Mouse (Mus musculus) adrenal gland (tissue): ENCODE measurements around the gene Slc12a4.

ENCODE experiments used
- intact Hi-C: fragments of 180-260 bp; cut with DNase I; formaldehyde crosslinking; loops from one replicate; pipeline ENCODE4 v1.15.1; 2025
- microRNA-seq, 2 experiments: library from miRNA; unstranded; fragments of <30 nt; microRNA quantifications; one replicate each; pipeline ENCODE4; 2019

Gene Slc12a4

GRCm38 (mm10) chr8:105935105-105935504, 30.8 kb downstream of the Slc12a4 start:
- intact Hi-C loops = no loop called here

- intact Hi-C loops = loop anchor here (5.0 kb wide), 2 partner anchors 96 to 221 kb away; no protein-coding TSS in a partner anchor
Measured at GRCm38 (mm10) chr8:105933762-105934161, 32.1 kb downstream of the Slc12a4 start, which contains the start of gene Ctrl. Gene Ctrl (minus strand): TSS chr8:105933862.

GRCm38 (mm10) chr8:105932525-105932924, 33.4 kb downstream of the Slc12a4 start:
- intact Hi-C loops = loop anchor here (5.0 kb wide), 2 partner anchors 95 to 220 kb away; no protein-coding TSS in a partner anchor

- intact Hi-C loops = loop anchor here (2.0 to 5.0 kb wide), 3 partner anchors 38 to 219 kb away; partner anchors contain the start of gene Nrn1l
Measured at GRCm38 (mm10) chr8:105931271-105931670, 34.6 kb downstream of the Slc12a4 start.

- intact Hi-C loops = loop anchor here (2.0 to 5.0 kb wide), 3 partner anchors 38 to 218 kb away; partner anchors contain the start of gene Nrn1l
Measured at GRCm38 (mm10) chr8:105930602-105931001, 35.3 kb downstream of the Slc12a4 start.

GRCm38 (mm10) chr8:105925123-105925522, 40.8 kb downstream of the Slc12a4 start:
- intact Hi-C loops = no loop called here

GRCm38 (mm10) chr8:105919390-105919789, 46.5 kb downstream of the Slc12a4 start:
- intact Hi-C loops = no loop called here

- intact Hi-C loops = no loop called here
Measured at GRCm38 (mm10) chr8:105900941-105901616, 64.8 kb downstream of the Slc12a4 start.

- intact Hi-C loops = no loop called here
Measured at GRCm38 (mm10) chr8:105900180-105900940, 65.5 kb downstream of the Slc12a4 start, which contains the start of gene Pskh1. Gene Pskh1 (plus strand): TSS chr8:105900441.

- intact Hi-C loops = loop anchor here (5.0 kb wide), 1 partner anchor 36 kb away; the partner anchor contains the start of gene Nutf2
Measured at GRCm38 (mm10) chr8:105897801-105898480, 68.0 kb downstream of the Slc12a4 start.

Small RNA genes lying within 50 kb of the gene (microRNA-seq; reads per million reads assigned to microRNA genes)
- gene Mir7074 = 0.11 to 0.12 reads per million in 2 experiments
